Mouse (Mus musculus): Measurements from ENCODE around the gene Agbl3. TPM values are rescaled to one million over a fixed set of nuclear protein-coding genes. Genes with fewer than 3 reads are reported as not detected.

Gene Agbl3
- polyA plus RNA-seq, 1 experiment, result 4.7 TPM

DNA sequence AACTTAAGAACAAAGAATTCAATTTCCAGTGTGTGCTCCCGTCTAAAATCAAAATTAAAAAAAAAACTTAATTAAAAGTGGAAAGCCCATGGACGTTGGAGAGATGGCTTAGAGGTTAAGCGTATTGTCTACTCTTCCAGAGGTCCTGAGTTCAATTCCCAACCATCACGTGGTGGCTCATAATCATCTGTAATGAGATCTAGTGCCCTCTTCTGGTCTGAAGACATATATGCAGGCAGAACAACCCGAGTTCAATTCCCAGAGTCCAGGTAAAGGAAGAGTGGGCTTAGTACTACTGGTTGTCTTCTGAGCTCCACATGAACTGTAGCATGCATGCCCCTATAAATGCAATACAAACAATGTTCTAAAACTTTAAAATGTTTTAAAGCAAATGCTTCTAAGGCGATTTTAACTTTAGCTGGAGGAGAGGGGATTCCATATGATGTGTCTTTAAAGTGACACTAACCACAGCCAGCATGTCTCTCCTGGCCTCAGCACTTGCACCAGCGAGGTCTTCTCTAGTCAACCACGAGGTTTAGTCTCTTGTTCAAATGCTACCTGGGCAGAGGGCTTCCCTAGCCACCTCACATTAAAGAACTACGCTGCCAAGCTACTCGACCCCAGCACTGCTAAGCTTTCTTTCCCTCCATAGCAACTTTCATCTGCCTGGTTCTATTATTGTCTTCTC lies 2.1 kb upstream of the Agbl3 start:
- 85% methylated on average over 10 of the region's 10 CpGs for WGBS
- H3K27me3 ChIP-seq (ENCODE audit: control insufficient read depth, insufficient read depth, low read length), result no peaks in the 10 kb centered on the region
- H3K27ac ChIP-seq (ENCODE audit: control insufficient read depth, insufficient read depth, low read length), result no peak overlapping the region
- no peaks in the 10 kb centered on the region; the same call in 1 of the 2 replicates for H3K4me1 ChIP-seq (replicated peaks; ENCODE audit: control insufficient read depth, insufficient read depth, low read length)
- no peak overlapping the region for H3K4me3 ChIP-seq (ENCODE audit: control insufficient read depth, insufficient read depth, low read length)
- TF ChIP-seq POLR2A (IDR thresholded peaks at IDR 0.05; ENCODE audit: control insufficient read depth, extremely low read depth, insufficient read depth, low read length, poor library complexity) (no peak), CTCF (IDR thresholded peaks at IDR 0.05; ENCODE audit: borderline replicate concordance, control insufficient read depth, extremely low read depth, insufficient read depth, low read length, poor library complexity) (no peak)
- DNase-seq, result no peak
- H3K36me3 ChIP-seq (ENCODE audit: control insufficient read depth, insufficient read depth, low read length), result no peaks in the 10 kb centered on the region

DNA sequence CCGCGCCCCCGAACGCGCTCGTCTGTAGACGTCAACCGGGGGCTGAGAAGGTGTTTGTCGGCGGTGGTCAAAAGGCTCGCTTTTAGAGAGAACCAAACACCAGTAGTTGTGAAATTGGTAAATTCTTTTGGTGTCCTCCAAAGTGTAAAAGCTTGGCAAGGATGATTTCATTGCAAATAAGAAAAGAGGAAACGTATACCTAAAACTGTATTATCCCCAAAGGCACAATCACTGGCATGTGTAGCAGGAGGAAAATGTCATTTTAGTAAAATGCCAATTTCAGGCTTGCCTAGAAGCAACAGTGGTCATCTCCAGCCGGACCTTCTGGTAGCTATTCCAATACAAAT lies 684 bp downstream of the Agbl3 start:
- H3K27me3 ChIP-seq (ENCODE audit: control insufficient read depth, insufficient read depth, low read length), result no peaks in the 10 kb centered on the region
- peak overlapping the region; percentile 81 for H3K27ac ChIP-seq (ENCODE audit: control insufficient read depth, insufficient read depth, low read length)
- no peaks in the 10 kb centered on the region; the same call in 1 of the 2 replicates for H3K4me1 ChIP-seq (replicated peaks; ENCODE audit: control insufficient read depth, insufficient read depth, low read length)
- no peak for DNase-seq
- H3K4me3 ChIP-seq (ENCODE audit: control insufficient read depth, insufficient read depth, low read length), result peak overlapping the region; percentile 88
- no peaks in the 10 kb centered on the region for H3K36me3 ChIP-seq (ENCODE audit: control insufficient read depth, insufficient read depth, low read length)
- WGBS, result 3% methylated on average over 13 of the region's 13 CpGs
- TF ChIP-seq CTCF (IDR thresholded peaks at IDR 0.05; ENCODE audit: borderline replicate concordance, control insufficient read depth, extremely low read depth, insufficient read depth, low read length, poor library complexity), result no peak
- TF ChIP-seq POLR2A (IDR thresholded peaks at IDR 0.05; ENCODE audit: control insufficient read depth, extremely low read depth, insufficient read depth, low read length, poor library complexity), result 0 out of 2 replicates have a peak, but pooled peaks have one; percentile 49

DNA sequence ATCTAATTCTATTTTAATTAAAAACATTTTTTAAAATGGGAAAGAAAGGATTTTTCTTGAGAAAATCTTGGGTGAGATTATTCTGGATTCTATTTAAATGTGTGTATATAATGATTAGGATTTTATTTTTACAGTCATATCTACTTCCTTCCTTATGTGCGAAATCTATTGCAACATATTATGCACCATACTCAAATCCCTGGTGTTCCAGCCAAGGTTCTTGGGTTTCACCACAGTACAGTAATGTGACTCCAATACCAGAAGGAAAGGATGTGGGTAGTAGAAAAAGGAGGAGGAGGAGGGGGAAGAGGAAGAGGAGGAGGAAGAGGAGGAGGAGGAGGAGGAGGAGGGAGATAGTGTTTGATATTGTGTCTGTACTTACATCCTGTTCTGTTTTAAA lies 2.3 kb downstream of the Agbl3 start:
- Histone ChIP-seq H3K4me1 (replicated peaks; ENCODE audit: control insufficient read depth, insufficient read depth, low read length) (no peaks in the 10 kb centered on the region; the same call in 1 of the 2 replicates), H3K36me3 (ENCODE audit: control insufficient read depth, insufficient read depth, low read length) (no peaks in the 10 kb centered on the region), H3K27me3 (ENCODE audit: control insufficient read depth, insufficient read depth, low read length) (no peaks in the 10 kb centered on the region), H3K4me3 (ENCODE audit: control insufficient read depth, insufficient read depth, low read length) (no peak overlapping the region), H3K27ac (ENCODE audit: control insufficient read depth, insufficient read depth, low read length) (no peak overlapping the region)
- no peak for DNase-seq
- WGBS, result 89% methylated on average over 1 of the region's 1 CpGs
- TF ChIP-seq CTCF (IDR thresholded peaks at IDR 0.05; ENCODE audit: borderline replicate concordance, control insufficient read depth, extremely low read depth, insufficient read depth, low read length, poor library complexity), result no peak
- no peak for TF ChIP-seq POLR2A (IDR thresholded peaks at IDR 0.05; ENCODE audit: control insufficient read depth, extremely low read depth, insufficient read depth, low read length, poor library complexity)

GRCm38 (mm10) chr6:34796881-34797280 lies 16.6 kb downstream of the Agbl3 start:
- H3K36me3 ChIP-seq (ENCODE audit: control insufficient read depth, insufficient read depth, low read length), result no peaks in the 10 kb centered on the region
- DNase-seq, result no peak
- TF ChIP-seq CTCF (IDR thresholded peaks at IDR 0.05; ENCODE audit: borderline replicate concordance, control insufficient read depth, extremely low read depth, insufficient read depth, low read length, poor library complexity), result no peak
- no peak for TF ChIP-seq POLR2A (IDR thresholded peaks at IDR 0.05; ENCODE audit: control insufficient read depth, extremely low read depth, insufficient read depth, low read length, poor library complexity)
- H3K4me3 ChIP-seq (ENCODE audit: control insufficient read depth, insufficient read depth, low read length), result no peak overlapping the region
- no peaks in the 10 kb centered on the region for H3K4me1 ChIP-seq (replicated peaks; ENCODE audit: control insufficient read depth, insufficient read depth, low read length)
- 76% methylated on average over 3 of the region's 3 CpGs for WGBS
- no peak overlapping the region for H3K27ac ChIP-seq (ENCODE audit: control insufficient read depth, insufficient read depth, low read length)
- H3K27me3 ChIP-seq (ENCODE audit: control insufficient read depth, insufficient read depth, low read length), result no peaks in the 10 kb centered on the region

DNA sequence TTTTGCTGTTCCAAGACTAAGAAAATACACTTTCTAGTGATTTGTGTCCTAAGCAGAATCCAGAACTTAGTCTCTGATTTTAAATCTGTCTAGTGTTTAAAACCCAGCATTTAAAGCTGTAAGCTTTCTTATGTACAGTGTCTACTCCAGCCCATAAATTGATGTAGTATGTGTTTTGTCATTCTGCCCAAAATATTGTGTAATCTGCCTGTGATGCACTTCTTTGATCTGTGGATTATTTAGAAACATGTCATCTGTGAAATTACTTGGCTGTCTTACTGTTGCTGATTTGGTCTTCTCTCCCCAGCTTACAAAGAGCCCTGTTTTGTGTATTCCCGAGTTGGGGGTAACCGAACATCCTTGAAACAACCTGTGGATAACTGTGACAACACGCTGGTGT lies 17.7 kb downstream of the Agbl3 start:
- no peaks in the 10 kb centered on the region for H3K4me1 ChIP-seq (replicated peaks; ENCODE audit: control insufficient read depth, insufficient read depth, low read length)
- 91% methylated on average over 3 of the region's 3 CpGs for WGBS
- DNase-seq, result no peak
- no peak overlapping the region for H3K27ac ChIP-seq (ENCODE audit: control insufficient read depth, insufficient read depth, low read length)
- H3K4me3 ChIP-seq (ENCODE audit: control insufficient read depth, insufficient read depth, low read length), result no peak overlapping the region
- TF ChIP-seq POLR2A (IDR thresholded peaks at IDR 0.05; ENCODE audit: control insufficient read depth, extremely low read depth, insufficient read depth, low read length, poor library complexity), result no peak
- no peaks in the 10 kb centered on the region for H3K27me3 ChIP-seq (ENCODE audit: control insufficient read depth, insufficient read depth, low read length)
- no peaks in the 10 kb centered on the region for H3K36me3 ChIP-seq (ENCODE audit: control insufficient read depth, insufficient read depth, low read length)

DNA sequence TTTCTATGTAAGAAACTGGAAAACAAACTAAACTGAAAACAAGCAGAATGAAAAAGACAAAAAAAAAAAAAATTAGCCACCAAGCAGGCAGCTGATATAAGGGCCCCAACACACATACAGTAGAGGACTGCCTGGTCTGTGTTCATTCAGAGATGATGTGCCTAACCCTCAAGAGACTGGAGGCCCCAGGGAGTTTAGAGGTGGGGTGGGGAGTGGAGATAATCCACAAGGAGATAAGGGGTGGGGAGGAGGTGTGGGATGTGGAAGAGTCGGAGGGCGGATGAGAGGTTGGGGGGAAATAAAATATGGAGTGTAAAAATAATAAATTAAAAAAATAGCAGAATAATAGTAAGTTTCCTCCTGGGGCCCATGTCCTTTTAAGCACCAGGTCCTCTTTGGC lies 25.4 kb downstream of the Agbl3 start:
- Histone ChIP-seq H3K27me3 (ENCODE audit: control insufficient read depth, insufficient read depth, low read length) (no peaks in the 10 kb centered on the region), H3K36me3 (ENCODE audit: control insufficient read depth, insufficient read depth, low read length) (no peaks in the 10 kb centered on the region), H3K4me3 (ENCODE audit: control insufficient read depth, insufficient read depth, low read length) (no peak overlapping the region), H3K27ac (ENCODE audit: control insufficient read depth, insufficient read depth, low read length) (no peak overlapping the region), H3K4me1 (replicated peaks; ENCODE audit: control insufficient read depth, insufficient read depth, low read length) (no peaks in the 10 kb centered on the region)
- DNase-seq, result no peak
- no peak for TF ChIP-seq POLR2A (IDR thresholded peaks at IDR 0.05; ENCODE audit: control insufficient read depth, extremely low read depth, insufficient read depth, low read length, poor library complexity)
- no peak for TF ChIP-seq CTCF (IDR thresholded peaks at IDR 0.05; ENCODE audit: borderline replicate concordance, control insufficient read depth, extremely low read depth, insufficient read depth, low read length, poor library complexity)
- 97% methylated on average over 2 of the region's 2 CpGs for WGBS

DNA sequence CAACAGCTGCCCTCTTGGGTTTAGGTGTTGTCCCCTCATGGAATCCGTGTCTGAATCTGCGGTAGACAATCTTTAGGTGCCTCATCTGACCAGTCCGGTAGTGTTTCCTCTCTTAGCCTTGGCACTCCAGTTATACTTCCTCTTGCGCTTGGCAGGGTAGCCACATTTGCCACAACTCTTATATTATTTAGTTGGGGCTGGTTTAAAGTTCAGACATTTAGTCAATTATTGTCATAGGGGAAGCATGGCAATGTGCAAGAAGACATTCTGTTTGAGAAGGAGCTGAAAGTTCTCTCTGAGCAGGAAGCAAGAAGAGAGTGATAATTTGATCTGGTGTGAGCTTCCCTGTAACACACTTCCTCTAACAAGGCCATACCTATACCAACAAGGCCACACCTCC lies 30.4 kb downstream of the Agbl3 start:
- WGBS, result 25% methylated on average over 4 of the region's 4 CpGs

More for the DNA sequence above, 30.4 kb downstream of the Agbl3 start:
- TF ChIP-seq CTCF (IDR thresholded peaks at IDR 0.05; ENCODE audit: borderline replicate concordance, control insufficient read depth, extremely low read depth, insufficient read depth, low read length, poor library complexity) (no peak), POLR2A (IDR thresholded peaks at IDR 0.05; ENCODE audit: control insufficient read depth, extremely low read depth, insufficient read depth, low read length, poor library complexity) (no peak)
- no peak for DNase-seq
- Histone ChIP-seq H3K27ac (ENCODE audit: control insufficient read depth, insufficient read depth, low read length) (no peak overlapping the region), H3K4me3 (ENCODE audit: control insufficient read depth, insufficient read depth, low read length) (no peak overlapping the region), H3K27me3 (ENCODE audit: control insufficient read depth, insufficient read depth, low read length) (no peaks in the 10 kb centered on the region), H3K36me3 (ENCODE audit: control insufficient read depth, insufficient read depth, low read length) (no peaks in the 10 kb centered on the region), H3K4me1 (replicated peaks; ENCODE audit: control insufficient read depth, insufficient read depth, low read length) (no peaks in the 10 kb centered on the region)

All from thymus, adult 2 months (tissue).